Mouse (Mus musculus): ENCODE data around the gene Dctn2.

DNA sequence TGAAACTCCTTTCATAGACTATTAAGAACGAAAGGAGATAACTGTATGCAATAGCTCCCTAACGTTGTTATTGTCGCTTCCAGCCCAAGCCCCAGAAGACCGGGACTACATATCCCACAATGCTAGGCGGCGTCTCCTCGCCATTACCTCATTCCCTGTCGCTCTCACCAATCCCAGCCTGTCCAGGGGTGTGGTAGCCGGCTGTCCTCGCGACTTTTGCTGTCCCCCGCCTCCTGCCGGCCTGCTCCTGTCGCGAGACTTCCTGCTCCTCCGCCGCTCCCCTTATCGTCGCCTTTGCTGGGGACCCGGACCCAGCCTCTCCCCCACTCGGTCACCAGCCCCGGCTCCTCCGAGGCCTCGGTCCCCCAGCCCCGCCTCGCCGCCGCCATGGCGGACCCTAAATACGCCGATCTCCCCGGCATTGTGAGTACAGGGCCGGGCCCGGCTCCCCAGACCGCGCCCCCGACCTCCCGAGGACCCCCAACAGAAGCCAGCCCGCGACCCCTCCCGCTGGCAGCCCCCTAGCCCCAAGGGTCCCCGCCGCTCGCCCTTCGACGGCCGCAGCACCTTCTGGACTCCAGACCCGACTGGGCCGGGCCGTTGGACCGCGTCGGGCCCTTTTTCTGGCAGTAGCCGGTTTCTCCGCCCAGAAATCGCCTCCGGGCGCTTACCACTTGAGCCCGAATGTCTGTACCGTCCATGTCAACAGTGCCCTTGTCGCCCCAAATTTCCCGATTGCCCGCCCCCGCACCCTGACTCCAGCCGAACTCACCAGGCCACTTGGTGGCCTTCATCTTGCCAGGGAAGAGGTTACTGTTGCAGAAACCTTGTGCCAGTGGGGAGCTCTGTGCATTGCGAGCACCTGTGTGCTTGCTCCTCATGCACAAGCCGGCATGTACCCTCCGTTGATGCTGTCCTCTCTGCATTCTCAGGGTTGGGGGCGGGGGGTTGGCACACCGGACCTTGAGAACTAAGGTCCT, at the start of gene Dctn2:
- no peak for TF ChIP-seq CTCF (IDR thresholded peaks at IDR 0.05; ENCODE audit: extremely low read depth, insufficient read depth, low read length)
- TF ChIP-seq POLR2A (IDR thresholded peaks at IDR 0.05; ENCODE audit: extremely low read depth, insufficient read depth, low read length) = no peak; the same call in 1 of the 2 replicates

Measured in cortical plate, adult 2 months (tissue).